Mouse (Mus musculus) spleen, postnatal 10 days (tissue): Measurements from ENCODE around the gene Oscar.

Source experiments
- DNase-seq, 2 experiments: peaks; one replicate each; pipeline ENCODE4 v3.0.0; 2021 to 2022; ENCODE audit warnings: low spot score in 2 of 2

The Oscar gene

GRCm38 (mm10) chr7:3616057-3616388, at the start of gene Oscar:
Gene Oscar (minus strand): TSS chr7:3616157.
- no peak for DNase-seq

GRCm38 (mm10) chr7:3665215-3666114, 49.5 kb upstream of the Oscar start, which contains the start of gene Leng1:
Gene Leng1 (minus strand): TSS chr7:3665840.
- DNase-seq, result peak; percentile 84 to 94

GRCm38 (mm10) chr7:3664524-3665214, 48.7 kb upstream of the Oscar start:
- peak in 1 of 2 experiments; percentile 25 for DNase-seq

GRCm38 (mm10) chr7:3658578-3658977, 42.6 kb upstream of the Oscar start:
- DNase-seq, result no peak

GRCm38 (mm10) chr7:3656966-3657365, 41.0 kb upstream of the Oscar start:
- no peak for DNase-seq

- DNase-seq, result peak in 1 of 2 experiments; percentile 24
Measured at GRCm38 (mm10) chr7:3646641-3647040, 30.7 kb upstream of the Oscar start.

GRCm38 (mm10) chr7:3646188-3646587, 30.2 kb upstream of the Oscar start:
- DNase-seq, result no peak

- DNase-seq, result no peak
Measured at GRCm38 (mm10) chr7:3645488-3646025, 29.6 kb upstream of the Oscar start.

- peak; percentile 93 to 97 for DNase-seq
Measured at GRCm38 (mm10) chr7:3644672-3645487, 28.9 kb upstream of the Oscar start, which contains the start of gene Cnot3. Gene Cnot3 (plus strand): TSS chr7:3645268.

GRCm38 (mm10) chr7:3644348-3644671, 28.4 kb upstream of the Oscar start:
- DNase-seq, result peak in 1 of 2 experiments; percentile 94

GRCm38 (mm10) chr7:3643843-3644242, 27.9 kb upstream of the Oscar start:
- DNase-seq, result no peak

GRCm38 (mm10) chr7:3643412-3643811, 27.5 kb upstream of the Oscar start:
- no peak for DNase-seq

GRCm38 (mm10) chr7:3630478-3630815, 14.5 kb upstream of the Oscar start:
- no peak for DNase-seq

GRCm38 (mm10) chr7:3629543-3630477, 13.9 kb upstream of the Oscar start, which contains the start of the genes Tfpt and Prpf31:
Gene Tfpt (minus strand): TSS chr7:3629929.
Gene Prpf31 (plus strand): TSS chr7:3629985.
- peak; percentile 88 to 92 for DNase-seq

- peak in 1 of 2 experiments; percentile 17 for DNase-seq
Measured at GRCm38 (mm10) chr7:3629030-3629429, 13.1 kb upstream of the Oscar start.

- DNase-seq, result peak; percentile 61 to 91
Measured at GRCm38 (mm10) chr7:3617242-3617995, 1.5 kb upstream of the Oscar start, which contains the start of gene Ndufa3. Gene Ndufa3 (plus strand): TSS chr7:3617373.

GRCm38 (mm10) chr7:3616389-3617241, 658 bp upstream of the Oscar start:
- DNase-seq, result peak in 1 of 2 experiments; percentile 43

- DNase-seq, result no peak
Measured at GRCm38 (mm10) chr7:3614021-3614420, 1.9 kb downstream of the Oscar start.

GRCm38 (mm10) chr7:3611006-3611405, 5.0 kb downstream of the Oscar start:
- no peak for DNase-seq
